Mouse (Mus musculus) neural tube, embryonic 14.5 days (tissue): ENCODE results near the gene Slc37a4. TPM values are rescaled to one million over a fixed set of nuclear protein-coding genes. Genes with fewer than 3 reads are reported as not detected.
"Not testable (repeated sequence)": the region's sequence is repeated elsewhere in the genome, so short reads cannot be mapped to it uniquely, and the experiment has no call there.

Experiments
- ATAC-seq: fragments of 200-750 bp; cut with Nextera tagmentation; 2 replicates; pipeline ENCODE4 v1.8.0; 2017; ENCODE audit warnings: low read depth, mild to moderate bottlenecking, moderate TSS enrichment, moderate library complexity
- H3K27ac ChIP-seq: fragments of 300-500 bp; sonication (generic); 2 replicates; pipeline ENCODE4 v1.5.1; 2014; ENCODE audit warnings: low read depth, mild to moderate bottlenecking, control low read depth, low read length, moderate library complexity, mixed read lengths
- H3K27me3 ChIP-seq: fragments of 300-500 bp; sonication (generic); 2 replicates; pipeline ENCODE4 v1.6.1; 2014; ENCODE audit warnings: low read length; ENCODE audit not compliant: control insufficient read depth, insufficient read depth
- H3K36me3 ChIP-seq: fragments of 300-500 bp; sonication (generic); 2 replicates; pipeline ENCODE4 v1.6.1; 2014; ENCODE audit warnings: low read length, mixed read lengths; ENCODE audit not compliant: control insufficient read depth, insufficient read depth
- H3K4me1 ChIP-seq: fragments of 300-500 bp; sonication (generic); 2 replicates; pipeline ENCODE4 v1.6.1; 2014; ENCODE audit warnings: low read length; ENCODE audit not compliant: control insufficient read depth, insufficient read depth
- H3K4me2 ChIP-seq: fragments of 300-500 bp; sonication (generic); 2 replicates; pipeline ENCODE4 v1.6.1; 2014; ENCODE audit warnings: mild to moderate bottlenecking, low read depth, low read length, control low read depth
- H3K4me3 ChIP-seq: fragments of 300-500 bp; sonication (generic); 2 replicates; pipeline ENCODE4 v1.5.1; 2014; ENCODE audit warnings: low read depth, low read length, control low read depth, mixed read lengths
- H3K9ac ChIP-seq: fragments of 300-500 bp; sonication (generic); replicated peaks from 2 replicates; pipeline ENCODE4 v1.6.1; 2014; ENCODE audit warnings: low read depth, mild to moderate bottlenecking, control low read depth, low read length, mixed read lengths
- H3K9me3 ChIP-seq: fragments of 300-500 bp; sonication (generic); 2 replicates; pipeline ENCODE4 v1.6.1; 2016; ENCODE audit warnings: low read length; ENCODE audit not compliant: control insufficient read depth
- WGBS: fragments of 180-500 bp; shearing (Covaris S2); extraction: QIAGEN DNeasy Blood & Tissue Kit; methylation state at CpG from one replicate; pipeline ENCODE4 v1.1.7; 2014; 5-methylcytosine and 5-hydroxymethylcytosine counted together
- polyA plus RNA-seq: library from polyadenylated mRNA; unstranded; fragments of >200 nt; fragmentation: Nextera tagmentation; extraction: Ambion mirVana; gene quantifications from 2 replicates; pipeline ENCODE4 v1.2.1, GENCODE M21; 2014

The Slc37a4 gene
- polyA plus RNA-seq, 1 experiment from 2014 or later, result 78.8 TPM

DNA sequence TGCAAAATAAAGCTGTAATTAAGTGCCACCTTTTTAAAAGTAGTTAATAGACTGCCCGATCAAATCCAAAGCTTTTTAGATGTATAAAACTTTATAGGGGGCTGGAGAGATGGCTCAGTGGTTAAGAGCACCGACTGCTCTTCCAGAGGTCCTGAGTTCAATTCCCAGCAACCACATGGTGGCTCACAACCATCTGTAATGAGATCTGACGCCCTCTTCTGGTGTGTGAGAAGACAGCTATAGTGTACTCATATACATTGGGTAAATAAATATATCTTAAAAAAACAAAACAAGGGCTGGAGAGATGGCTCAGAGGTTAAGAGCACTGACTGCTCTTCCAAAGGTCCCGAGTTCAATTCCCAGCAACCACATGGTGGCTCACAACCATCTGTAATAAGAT is 34.7 kb upstream of the Slc37a4 start:
- ATAC-seq, result peak; percentile 17; the same call in 1 of the 2 replicates
- H3K9ac ChIP-seq, H3K4me1 ChIP-seq, H3K9me3 ChIP-seq, H3K27me3 ChIP-seq: not testable (repeated sequence)
- H3K36me3 ChIP-seq, result peaks cover 17% of the 10 kb centered on the region
- H3K27ac ChIP-seq, result peak overlapping the region; percentile 46
- H3K4me3 ChIP-seq, result peak overlapping the region; percentile 97
- WGBS, result 38% methylated on average over 4 of the region's 4 CpGs
- H3K4me2 ChIP-seq, result peak overlapping the region; percentile 79

DNA sequence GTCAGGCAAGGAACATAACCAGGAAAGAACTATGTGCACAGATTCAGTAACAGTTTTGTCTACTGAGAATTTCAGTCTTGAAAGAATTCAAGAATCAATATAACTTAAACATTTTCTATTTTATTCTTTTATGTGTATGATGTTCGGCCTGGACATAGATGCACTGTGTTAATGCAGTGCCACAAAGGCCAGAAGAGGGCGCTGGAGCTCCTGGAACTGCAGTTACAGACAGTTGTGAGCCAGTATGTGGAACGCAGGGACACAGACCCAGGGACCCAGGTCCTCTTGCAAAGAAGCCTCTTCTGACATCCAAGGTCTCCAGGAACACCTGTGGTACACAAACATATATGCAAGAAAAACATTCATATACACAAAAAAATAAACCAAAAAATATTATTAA is 32.2 kb upstream of the Slc37a4 start:
- Histone ChIP-seq H3K9me3 (no peaks in the 10 kb centered on the region), H3K4me3 (no peak overlapping the region), H3K4me1 (peaks cover 4% of the 10 kb centered on the region; the same call in 1 of the 2 replicates), H3K4me2 (no peak overlapping the region), H3K36me3 (peaks cover 1% of the 10 kb centered on the region), H3K27ac (no peak overlapping the region), H3K27me3 (no peaks in the 10 kb centered on the region), H3K9ac (no peak overlapping the region)
- no peak for ATAC-seq
- WGBS, result 64% methylated on average over 3 of the region's 3 CpGs

DNA sequence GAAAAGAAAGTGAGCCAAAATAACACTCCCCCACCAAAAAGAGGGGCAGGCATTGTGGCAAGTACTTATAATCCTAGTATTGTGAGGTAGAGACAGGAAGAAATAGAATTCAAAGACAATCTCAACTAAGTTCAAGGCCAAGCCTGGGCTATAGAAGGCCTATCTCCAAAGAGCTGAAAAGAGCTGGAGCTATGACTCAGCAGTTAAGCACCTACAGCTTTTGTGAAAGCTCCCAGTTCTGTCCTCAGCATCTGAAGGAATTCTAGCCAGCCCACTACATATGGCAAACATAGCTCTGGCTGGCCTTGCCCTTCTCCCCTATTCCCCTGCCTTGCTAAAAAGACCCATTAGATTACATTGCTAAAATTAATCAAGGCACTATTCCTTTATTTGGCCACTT is 23.3 kb upstream of the Slc37a4 start:
- Histone ChIP-seq H3K4me1 (no peaks in the 10 kb centered on the region), H3K27ac (no peak overlapping the region), H3K9ac (no peak overlapping the region), H3K27me3 (no peaks in the 10 kb centered on the region), H3K4me2 (no peak overlapping the region), H3K4me3 (no peak overlapping the region), H3K9me3 (no peaks in the 10 kb centered on the region), H3K36me3 (no peaks in the 10 kb centered on the region)
- no peak for ATAC-seq

DNA sequence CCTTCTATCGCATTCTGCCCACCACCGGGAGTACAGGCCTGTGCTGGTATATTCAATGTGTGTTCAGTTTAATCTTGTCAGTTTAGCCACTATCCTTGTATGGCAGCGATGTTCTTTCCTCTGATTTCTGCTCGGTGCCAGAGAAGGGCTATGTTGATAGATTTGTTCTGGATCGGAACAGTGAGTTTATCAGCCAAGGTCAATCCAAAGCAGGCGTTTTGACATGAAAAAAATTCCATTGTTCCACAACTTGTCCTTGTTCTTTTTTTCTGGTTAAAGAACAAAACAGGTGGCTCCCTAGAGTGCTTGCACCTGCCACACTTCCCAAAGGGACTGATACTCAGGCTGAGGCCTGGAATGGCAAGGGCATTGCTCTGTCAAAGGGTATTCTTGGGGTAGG is 20.5 kb upstream of the Slc37a4 start:
- Histone ChIP-seq H3K4me3 (no peak overlapping the region), H3K4me2 (no peak overlapping the region), H3K27me3 (no peaks in the 10 kb centered on the region), H3K4me1 (peaks cover 7% of the 10 kb centered on the region), H3K9ac (no peak overlapping the region), H3K27ac (no peak overlapping the region), H3K9me3 (no peaks in the 10 kb centered on the region), H3K36me3 (no peaks in the 10 kb centered on the region)
- WGBS, result 90% methylated on average over 6 of the region's 6 CpGs
- no peak for ATAC-seq

DNA sequence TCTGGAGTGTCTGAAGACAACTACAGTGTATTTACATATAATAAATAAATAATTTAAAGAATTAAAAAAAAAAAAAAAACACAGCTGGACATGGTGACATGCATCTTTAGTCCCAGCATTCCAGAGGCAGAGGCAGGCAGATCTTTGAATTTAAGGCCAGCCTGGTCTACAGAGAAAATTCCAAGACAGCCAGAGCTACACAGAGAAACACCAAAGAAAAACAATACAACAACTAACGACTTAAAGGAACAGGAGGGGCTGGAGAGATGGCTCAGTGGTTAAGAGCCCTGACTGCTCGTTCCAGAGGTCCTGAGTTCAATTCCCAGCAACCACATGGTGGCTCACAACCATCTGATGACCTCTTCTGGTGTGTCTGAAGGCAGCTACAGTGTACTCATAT is 19.3 kb upstream of the Slc37a4 start:
- not testable (repeated sequence) for H3K27ac ChIP-seq, ATAC-seq, H3K9me3 ChIP-seq, H3K36me3 ChIP-seq, H3K4me1 ChIP-seq, H3K27me3 ChIP-seq, H3K4me3 ChIP-seq, H3K4me2 ChIP-seq, H3K9ac ChIP-seq
- WGBS, result 88% methylated on average over 2 of the region's 2 CpGs

DNA sequence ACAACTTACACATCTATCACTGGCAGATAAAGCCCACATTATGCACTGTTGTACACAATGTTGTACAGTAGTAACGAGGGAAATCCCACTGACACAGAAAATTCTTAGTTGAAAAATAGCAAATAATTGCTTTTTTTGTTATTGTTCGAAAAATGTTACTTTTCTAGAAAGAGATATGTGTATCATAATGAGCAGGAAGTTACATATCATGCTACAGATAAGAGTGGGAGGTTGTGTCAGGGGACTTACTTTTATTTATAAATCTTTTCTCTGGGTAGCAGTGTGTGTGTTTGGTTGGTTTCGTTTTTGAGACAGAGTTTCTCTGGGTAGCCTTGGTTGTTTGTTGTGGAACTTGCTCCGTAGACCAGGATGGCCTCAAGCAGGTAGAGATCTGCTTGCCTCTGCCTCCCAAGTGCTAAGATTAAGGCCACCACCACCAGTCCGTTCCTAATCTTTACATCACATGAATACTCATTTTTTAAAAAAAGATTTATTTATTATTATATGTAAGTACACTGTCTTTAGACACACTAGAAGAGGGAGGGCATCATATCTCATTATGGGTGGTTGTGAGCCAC is 18.4 kb upstream of the Slc37a4 start:
- Histone ChIP-seq H3K9ac (peak overlapping the region; percentile 64), H3K4me2 (peak overlapping the region; percentile 62), H3K36me3 (peaks cover 16% of the 10 kb centered on the region), H3K9me3 (no peaks in the 10 kb centered on the region), H3K4me1 (peaks cover 7% of the 10 kb centered on the region), H3K27ac (peak overlapping the region; percentile 89), H3K4me3 (peak overlapping the region; percentile 77), H3K27me3 (no peaks in the 10 kb centered on the region)
- 89% methylated on average over 5 of the region's 5 CpGs for WGBS
- no peak for ATAC-seq

DNA sequence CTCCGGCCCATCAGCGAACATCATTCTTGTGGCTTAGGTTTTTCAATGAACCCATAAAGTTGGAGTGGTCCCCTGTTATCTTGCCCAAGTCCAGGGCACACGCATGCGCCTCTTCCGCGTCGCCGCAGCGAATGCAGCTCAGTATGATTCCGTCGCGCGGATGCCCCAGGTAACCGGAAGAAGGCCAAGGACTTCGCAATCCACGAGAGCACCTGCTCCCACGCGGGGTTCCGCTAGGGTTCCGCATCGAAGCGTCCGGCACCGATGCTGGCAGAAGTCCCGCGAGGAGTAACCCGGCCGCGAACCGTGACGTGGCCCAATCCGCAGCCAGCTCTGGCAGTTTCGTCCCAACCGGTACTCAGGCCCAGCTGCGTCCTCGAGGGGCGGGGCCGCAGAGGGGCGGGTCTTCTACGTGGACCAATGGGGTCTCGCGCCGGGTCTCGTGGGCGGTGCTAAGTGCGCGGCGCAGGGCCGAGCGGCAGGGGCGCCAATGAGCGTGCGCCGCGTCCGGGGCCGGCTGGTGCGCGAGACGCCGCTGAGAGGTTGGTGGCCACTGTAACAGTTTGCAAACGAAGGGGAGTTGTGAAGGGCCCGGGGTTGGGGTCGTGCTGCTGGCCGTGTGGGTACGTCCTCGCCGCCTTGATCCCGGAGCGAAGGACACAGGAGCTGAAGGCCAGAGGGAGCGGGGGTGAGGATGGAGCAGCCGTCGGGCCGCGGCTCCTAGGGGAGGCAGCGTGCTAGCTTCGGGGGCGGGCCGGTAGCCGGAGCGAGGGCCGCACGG is 17.4 kb upstream of the Slc37a4 start, which contains the start of gene Hyou1:
TSS of gene Hyou1 (plus strand) at position 437 of the 781 bp plus-strand sequence.
- Histone ChIP-seq H3K4me1 (peaks cover 7% of the 10 kb centered on the region), H3K36me3 (peaks cover 25% of the 10 kb centered on the region), H3K27me3 (no peaks in the 10 kb centered on the region), H3K9ac (peak within 1 kb of the TSS; percentile 85), H3K4me3 (peak within 1 kb of the TSS; percentile 77), H3K9me3 (no peaks in the 10 kb centered on the region), H3K4me2 (peak within 1 kb of the TSS; percentile 97), H3K27ac (peak within 1 kb of the TSS; percentile 89)
- under 1% methylated on average over 77 of the region's 83 CpGs for WGBS
- peak; percentile 98 for ATAC-seq

DNA sequence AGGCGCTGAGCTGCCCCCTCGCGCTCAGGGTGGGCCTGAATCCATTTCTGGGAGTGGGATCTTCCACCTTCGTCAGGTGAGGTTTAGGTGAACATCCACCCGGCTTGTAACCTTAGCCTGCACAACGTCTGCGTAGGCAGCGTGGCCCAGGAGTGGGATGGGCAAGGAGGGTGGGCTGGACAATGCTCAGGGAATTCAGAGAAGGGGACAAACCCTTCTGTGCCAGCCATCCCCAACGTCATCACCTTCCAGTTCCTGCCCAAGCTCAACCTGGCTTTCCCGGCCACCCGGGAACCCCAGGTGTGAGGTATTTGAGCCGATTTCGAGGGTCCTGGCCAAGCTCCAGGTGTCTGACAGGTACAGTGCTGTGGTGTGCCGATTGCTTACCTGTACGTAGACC is 16.8 kb upstream of the Slc37a4 start:
- Histone ChIP-seq H3K9ac (peak overlapping the region; percentile 85), H3K27me3 (no peaks in the 10 kb centered on the region), H3K9me3 (no peaks in the 10 kb centered on the region), H3K27ac (peak overlapping the region; percentile 80), H3K4me2 (peak overlapping the region; percentile 97), H3K4me3 (peak overlapping the region; percentile 77), H3K36me3 (peaks cover 28% of the 10 kb centered on the region), H3K4me1 (peaks cover 7% of the 10 kb centered on the region)
- ATAC-seq, result peak; percentile 28; the same call in 1 of the 2 replicates
- WGBS, result 12% methylated on average over 15 of the region's 15 CpGs

DNA sequence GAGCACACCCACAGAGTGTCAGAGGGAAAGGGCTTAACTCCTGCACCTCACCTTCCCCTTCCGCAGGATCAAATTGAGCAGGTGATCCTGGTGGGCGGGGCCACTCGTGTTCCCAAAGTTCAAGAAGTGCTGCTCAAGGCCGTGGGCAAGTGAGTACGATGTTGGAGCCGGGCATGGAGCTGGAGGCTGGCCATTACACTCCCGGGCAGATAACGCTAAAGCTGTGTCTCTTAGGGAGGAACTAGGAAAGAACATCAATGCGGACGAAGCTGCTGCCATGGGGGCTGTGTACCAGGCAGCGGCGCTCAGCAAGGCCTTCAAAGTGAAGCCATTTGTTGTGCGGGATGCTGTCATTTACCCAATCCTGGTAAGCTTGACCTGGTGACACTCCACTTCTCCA is 12.1 kb upstream of the Slc37a4 start:
- Histone ChIP-seq H3K9ac (no peak overlapping the region), H3K27ac (no peak overlapping the region), H3K4me3 (no peak overlapping the region), H3K4me2 (no peak overlapping the region), H3K27me3 (no peaks in the 10 kb centered on the region), H3K36me3 (peaks cover 70% of the 10 kb centered on the region), H3K4me1 (peaks cover 7% of the 10 kb centered on the region), H3K9me3 (no peaks in the 10 kb centered on the region)
- WGBS, result 96% methylated on average over 13 of the region's 13 CpGs
- ATAC-seq, result no peak
